Mouse (Mus musculus) MEL (cell line): Measurements from ENCODE around the gene Prr15l. TPM values are rescaled to one million over a fixed set of nuclear protein-coding genes. Genes with fewer than 3 reads are reported as not detected.
A peak's percentile ranks its signal among the peaks of the same experiment; 100 is the strongest.

Experiments used
- DNase-seq: peaks from one replicate; pipeline ENCODE4 v3.0.0; 2011; ENCODE audit warnings: low read depth, low spot score
- H3K27ac ChIP-seq: 2 replicates; pipeline ENCODE4 v1.5.1; 2012; ENCODE audit warnings: low read depth, mild to moderate bottlenecking, control low read depth, low read length, moderate library complexity; ENCODE audit not compliant: control insufficient read depth
- H3K27me3 ChIP-seq, 2 experiments: fragments of 150-350 bp in 1 of 2; sonication (generic) in 1 of 2; 2 replicates each; pipeline ENCODE4 v1.6.1; 2012; ENCODE audit warnings: low read length in 2 of 2, mild to moderate bottlenecking in 2 of 2, improper control_type of control experiment in 1 of 2, moderate library complexity in 1 of 2; ENCODE audit not compliant: insufficient read depth in 2 of 2, control insufficient read depth in 1 of 2
- H3K36me3 ChIP-seq, 2 experiments: 2 replicates each; pipeline ENCODE4 v1.6.1; 2012 to 2014; ENCODE audit warnings: low read length in 2 of 2, improper control_type of control experiment in 1 of 2, inconsistent platforms in 1 of 2, mild to moderate bottlenecking in 1 of 2; ENCODE audit not compliant: insufficient read depth in 2 of 2, control insufficient read depth in 1 of 2
- H3K4me1 ChIP-seq, 2 experiments: fragments of 150-350 bp in 1 of 2; sonication (generic) in 1 of 2; 2 replicates each; pipeline ENCODE4 v1.6.1; 2012; ENCODE audit warnings: low read length in 2 of 2, improper control_type of control experiment in 1 of 2, mild to moderate bottlenecking in 1 of 2; ENCODE audit not compliant: insufficient read depth in 2 of 2, control insufficient read depth in 1 of 2
- H3K4me3 ChIP-seq, 2 experiments: fragments of 150-350 bp in 1 of 2; sonication (generic) in 1 of 2; 2 replicates each; pipeline ENCODE4 v1.5.1; 2012; ENCODE audit warnings: low read depth in 2 of 2, low read length in 2 of 2, mild to moderate bottlenecking in 2 of 2, moderate library complexity in 2 of 2, control low read depth in 1 of 2, improper control_type of control experiment in 1 of 2; ENCODE audit not compliant: control insufficient read depth in 1 of 2, insufficient read depth in 1 of 2
- H3K79me2 ChIP-seq: 2 replicates; pipeline ENCODE4 v1.6.1; 2012; ENCODE audit warnings: mild to moderate bottlenecking, low read length, moderate library complexity; ENCODE audit not compliant: control insufficient read depth, poor library complexity, insufficient read depth
- H3K9ac ChIP-seq: 2 replicates; pipeline ENCODE4 v1.6.1; 2012; ENCODE audit warnings: low read depth, mild to moderate bottlenecking, control low read depth, low read length, moderate library complexity; ENCODE audit not compliant: control insufficient read depth, poor library complexity, severe bottlenecking
- H3K9me3 ChIP-seq: fragments of 150-350 bp; sonication (generic); replicated peaks from 2 replicates; pipeline ENCODE4 v1.6.1; 2012; ENCODE audit warnings: mild to moderate bottlenecking, low read length, improper control_type of control experiment, moderate library complexity; ENCODE audit not compliant: insufficient read depth
- CHD1 ChIP-seq: IDR thresholded peaks from 2 replicates; pipeline ENCODE4 v1.6.1; 2012; ENCODE audit warnings: low read depth, mild to moderate bottlenecking, inconsistent platforms, low read length, improper control_type of control experiment
- EP300 ChIP-seq, 2 experiments: IDR thresholded peaks; 2 replicates each; pipeline ENCODE4 v1.6.1; 2011; ENCODE audit warnings: improper control_type of control experiment in 2 of 2, low read length in 2 of 2, low read depth in 1 of 2, mild to moderate bottlenecking in 1 of 2
- GABPA ChIP-seq: IDR thresholded peaks from 2 replicates; pipeline ENCODE4 v1.6.1; 2012; ENCODE audit warnings: low read depth, mild to moderate bottlenecking, inconsistent platforms, low read length, improper control_type of control experiment, moderate library complexity
- MAFK ChIP-seq: IDR thresholded peaks from 2 replicates; pipeline ENCODE4 v1.6.1; 2011; ENCODE audit warnings: low read depth, mild to moderate bottlenecking, low read length, improper control_type of control experiment, borderline replicate concordance
- MYB ChIP-seq: IDR thresholded peaks from 2 replicates; pipeline ENCODE4 v1.6.1; 2011; ENCODE audit warnings: mild to moderate bottlenecking, low read depth, low read length, improper control_type of control experiment
- POLR2A ChIP-seq, 2 experiments: IDR thresholded peaks; 2 replicates each; pipeline ENCODE4 v1.6.1; 2011 to 2012; ENCODE audit warnings: low read length in 2 of 2, mild to moderate bottlenecking in 2 of 2, control low read depth in 1 of 2, improper control_type of control experiment in 1 of 2, low read depth in 1 of 2, moderate library complexity in 1 of 2; ENCODE audit not compliant: control insufficient read depth in 1 of 2, insufficient read depth in 1 of 2, poor library complexity in 1 of 2
- POLR2AphosphoS2 ChIP-seq: IDR thresholded peaks from 2 replicates; pipeline ENCODE4 v1.6.1; 2011; ENCODE audit warnings: low read length, improper control_type of control experiment
- TBP ChIP-seq: IDR thresholded peaks from 2 replicates; pipeline ENCODE4 v1.8.0; 2011; ENCODE audit warnings: low read depth, low read length, improper control_type of control experiment
- TCF12 ChIP-seq: IDR thresholded peaks from 2 replicates; pipeline ENCODE4 v1.6.1; 2014; ENCODE audit warnings: low read depth, mild to moderate bottlenecking, inconsistent platforms, low read length, improper control_type of control experiment, moderate library complexity
- USF2 ChIP-seq, 2 experiments: IDR thresholded peaks; 2 replicates each; pipeline ENCODE4 v1.6.1; 2011 to 2012; ENCODE audit warnings: improper control_type of control experiment in 2 of 2, low read length in 2 of 2, borderline replicate concordance in 1 of 2, inconsistent platforms in 1 of 2, low read depth in 1 of 2, mild to moderate bottlenecking in 1 of 2; ENCODE audit not compliant: insufficient read depth in 1 of 2
- ZC3H11A ChIP-seq: IDR thresholded peaks from 2 replicates; pipeline ENCODE4 v1.6.1; 2012; ENCODE audit warnings: low read depth, mild to moderate bottlenecking, inconsistent platforms, low read length, improper control_type of control experiment
- ZNF384 ChIP-seq: IDR thresholded peaks from 2 replicates; pipeline ENCODE4 v1.6.1; 2012; ENCODE audit warnings: low read depth, mild to moderate bottlenecking, inconsistent platforms, low read length, improper control_type of control experiment
- polyA plus RNA-seq, 2 experiments: library from polyadenylated mRNA; stranded (reverse) in 1 of 2; unstranded in 1 of 2; fragments of >175 nt in 1 of 2; fragments of >200 nt in 1 of 2; gene quantifications; 2 replicates each; pipeline versions ENCODE4 v1.2.1 to v1.2.4; 2012; ENCODE audit warnings: low replicate concordance in 2 of 2, low read depth in 1 of 2; ENCODE audit not compliant: insufficient read length in 2 of 2, insufficient read depth in 1 of 2, missing spikeins in 1 of 2
- total RNA-seq: library from RNA; depleted of rRNA; stranded (reverse); fragments of 300-350 nt; gene quantifications from 2 replicates; pipeline ENCODE4 v1.2.3, GENCODE M21; 2012

Prr15l gene
- total and polyA plus RNA-seq, 3 experiments: 0.08 to 0.19 TPM; not detected in 1

DNA sequence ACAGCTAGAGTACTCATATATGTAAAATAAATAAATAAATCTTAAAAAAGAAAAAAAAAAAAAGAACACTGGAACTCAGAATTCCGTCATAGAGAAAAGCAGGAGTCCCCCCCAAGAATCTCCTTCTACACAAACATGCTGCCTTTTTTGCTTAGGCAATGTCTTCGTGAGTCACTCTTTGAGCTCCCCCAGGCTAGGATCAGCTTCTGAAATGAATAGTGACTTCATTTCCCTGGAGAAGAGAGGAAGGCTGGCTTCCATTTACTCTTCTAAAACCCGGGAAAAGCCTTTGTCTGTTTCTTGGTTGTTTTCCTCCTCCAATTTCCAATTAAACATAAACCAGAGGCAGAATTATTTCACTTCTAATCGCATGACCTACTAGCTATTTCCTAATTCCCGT is 45.0 kb downstream of the Prr15l start:
- H3K9ac ChIP-seq: no peak overlapping the region
- 0 out of 4 replicates have a peak, but pooled peaks of 1 of the 2 experiments have one; percentile 1 for TF ChIP-seq POLR2A (IDR thresholded peaks at IDR 0.05; ENCODE audit: control insufficient read depth in 1 of 2, insufficient read depth in 1 of 2, low read depth in 1 of 2, low read length in 2 of 2, poor library complexity in 1 of 2)
- no peak for TF ChIP-seq EP300 (IDR thresholded peaks at IDR 0.05; ENCODE audit: low read depth in 1 of 2, low read length in 2 of 2)
- TF ChIP-seq ZC3H11A: no peak
- TF ChIP-seq TCF12: no peak
- TF ChIP-seq GABPA: no peak
- no peak overlapping the region for H3K4me3 ChIP-seq
- peaks cover 0 to 46% of the 10 kb centered on the region in 2 experiments; a peak in 2 of 4 replicates for H3K36me3 ChIP-seq
- no peak overlapping the region for H3K27ac ChIP-seq
- H3K79me2 ChIP-seq: peaks cover 41% of the 10 kb centered on the region
- no peaks in the 10 kb centered on the region for H3K9me3 ChIP-seq
- H3K27me3 ChIP-seq: no peaks in the 10 kb centered on the region
- no peak for DNase-seq
- H3K4me1 ChIP-seq: peaks cover 19 to 40% of the 10 kb centered on the region in 2 experiments

DNA sequence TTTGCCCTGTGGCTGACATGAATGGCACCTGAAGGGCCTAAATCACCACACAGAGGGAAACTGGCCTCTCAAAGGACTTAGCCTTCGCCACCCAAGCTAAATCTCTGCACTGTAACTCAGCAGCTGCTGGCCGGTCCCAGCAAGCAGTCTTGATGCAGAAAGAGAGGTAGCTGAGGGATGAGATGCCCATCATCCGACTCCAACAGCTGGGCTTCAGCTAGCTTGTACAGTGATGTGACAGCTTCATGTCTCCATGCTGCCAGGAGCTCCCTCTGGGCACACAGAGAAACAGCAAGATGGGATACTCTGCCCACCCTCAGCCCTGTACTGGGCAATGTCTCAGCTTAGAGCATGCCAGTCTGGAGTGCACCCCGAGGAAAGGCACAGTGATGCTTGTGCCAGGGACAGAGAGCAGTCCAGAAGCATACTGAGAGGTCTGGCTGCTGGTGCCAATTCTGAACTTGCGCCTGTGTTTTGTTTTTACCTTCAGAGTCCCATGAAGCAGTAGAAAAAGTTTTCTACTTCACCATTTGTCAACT is 45.6 kb downstream of the Prr15l start:
- H3K79me2 ChIP-seq: peaks cover 42% of the 10 kb centered on the region
- H3K27ac ChIP-seq: no peak overlapping the region
- no peaks in the 10 kb centered on the region for H3K9me3 ChIP-seq
- H3K36me3 ChIP-seq: peaks cover 0 to 42% of the 10 kb centered on the region in 2 experiments; a peak in 2 of 4 replicates
- H3K27me3 ChIP-seq: no peaks in the 10 kb centered on the region
- TF ChIP-seq POLR2AphosphoS2: peak; percentile 42; the same call in 1 of the 2 replicates
- no peak for TF ChIP-seq USF2 (IDR thresholded peaks at IDR 0.05; ENCODE audit: borderline replicate concordance in 1 of 2, insufficient read depth in 1 of 2, low read depth in 1 of 2, low read length in 2 of 2)
- TF ChIP-seq CHD1: no peak
- TF ChIP-seq POLR2A (IDR thresholded peaks at IDR 0.05; ENCODE audit: control insufficient read depth in 1 of 2, insufficient read depth in 1 of 2, low read depth in 1 of 2, low read length in 2 of 2, poor library complexity in 1 of 2): no peak
- no peak for TF ChIP-seq TBP
- DNase-seq: no peak
- H3K4me3 ChIP-seq: no peak overlapping the region
- H3K4me1 ChIP-seq: peaks cover 15 to 37% of the 10 kb centered on the region in 2 experiments
- H3K9ac ChIP-seq: no peak overlapping the region

DNA sequence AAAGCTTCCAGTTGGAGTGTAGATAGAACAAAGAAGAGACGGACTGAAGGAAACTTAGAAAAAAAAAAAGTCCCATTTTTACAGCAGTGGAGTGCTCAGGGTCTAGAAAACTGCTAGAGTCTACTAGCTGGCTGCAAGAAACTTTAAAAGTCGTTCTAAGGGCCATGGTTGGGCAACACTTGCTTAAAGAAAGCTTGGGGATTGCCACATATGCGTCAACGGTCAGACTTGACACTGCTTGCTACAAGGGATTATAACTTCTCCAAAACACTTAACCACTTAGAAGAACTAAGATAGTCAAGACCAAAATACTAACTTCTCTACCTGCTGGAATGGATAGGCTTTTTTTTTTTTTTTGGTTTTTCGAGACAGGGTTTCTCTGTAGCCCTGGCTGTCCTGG is 46.9 kb downstream of the Prr15l start:
- Histone ChIP-seq H3K4me3 (no peak overlapping the region), H3K79me2 (peaks cover 40% of the 10 kb centered on the region), H3K27me3 (no peaks in the 10 kb centered on the region), H3K9ac (no peak overlapping the region; the same call in 1 of the 2 replicates), H3K9me3 (no peaks in the 10 kb centered on the region), H3K27ac (no peak overlapping the region), H3K4me1 (peaks cover 9 to 34% of the 10 kb centered on the region in 2 experiments), H3K36me3 (peaks cover 0 to 33% of the 10 kb centered on the region in 2 experiments; a peak in 2 of 4 replicates)
- TF ChIP-seq ZNF384: peak; percentile 49
- TF ChIP-seq MYB: no peak
- no peak for TF ChIP-seq MAFK
- DNase-seq: no peak
